Mouse (Mus musculus): ENCODE measurements at regions not wholly inside any gene's neighbourhood (a gene's known extent, or its start where the extent isn't known, plus 50 kb on each side); places are given as distances from the start of the nearest gene placed in this dataset.
"Not testable (repeated sequence)": the region's sequence is repeated elsewhere in the genome, so short reads cannot be mapped to it uniquely, and the experiment has no call there.

GRCm38 (mm10) chr4:23234960-23235359, 746.8 kb upstream of the Pou3f2 start:
- H3K36me3 ChIP-seq (ENCODE audit: control insufficient read depth, insufficient read depth): no peaks in the 10 kb centered on the region
- H3K4me2 ChIP-seq (replicated peaks; ENCODE audit: low read depth): no peak overlapping the region
- TF ChIP-seq CTCF (IDR thresholded peaks at IDR 0.05; ENCODE audit: low read depth): no peak
- no peak overlapping the region for H3K27ac ChIP-seq (ENCODE audit: low read depth, low read length)
- H3K9ac ChIP-seq (ENCODE audit: low read depth, low read length): no peak overlapping the region
- no peak for ATAC-seq
- no peaks in the 10 kb centered on the region for H3K9me3 ChIP-seq (ENCODE audit: control insufficient read depth)
- WGBS: 51% methylated on average over 1 of the region's 1 CpGs
- H3K4me3 ChIP-seq (ENCODE audit: low read depth, low read length): no peak overlapping the region
- no peaks in the 10 kb centered on the region for H3K4me1 ChIP-seq (replicated peaks; ENCODE audit: control insufficient read depth, insufficient read depth, low read length)
- H3K27me3 ChIP-seq (replicated peaks; ENCODE audit: control insufficient read depth, insufficient read depth, low read length): no peaks in the 10 kb centered on the region

- H3K36me3 ChIP-seq (ENCODE audit: control insufficient read depth, insufficient read depth); ATAC-seq; H3K27me3 ChIP-seq (replicated peaks; ENCODE audit: control insufficient read depth, insufficient read depth, low read length); H3K4me2 ChIP-seq (replicated peaks; ENCODE audit: low read depth); H3K4me1 ChIP-seq (replicated peaks; ENCODE audit: control insufficient read depth, insufficient read depth, low read length); H3K9ac ChIP-seq (ENCODE audit: low read depth, low read length); H3K27ac ChIP-seq (ENCODE audit: low read depth, low read length); H3K4me3 ChIP-seq (ENCODE audit: low read depth, low read length); H3K9me3 ChIP-seq (ENCODE audit: control insufficient read depth): not testable (repeated sequence)
- WGBS: 73% methylated on average over 1 of the region's 1 CpGs
These were observed 706.6 kb upstream of the Pou3f2 start for GRCm38 (mm10) chr4:23194756-23195155.

- H3K27me3 ChIP-seq (replicated peaks; ENCODE audit: control insufficient read depth, insufficient read depth, low read length): no peaks in the 10 kb centered on the region
- H3K36me3 ChIP-seq (ENCODE audit: control insufficient read depth, insufficient read depth): no peaks in the 10 kb centered on the region
- no peak overlapping the region for H3K4me2 ChIP-seq (replicated peaks; ENCODE audit: low read depth)
- H3K27ac ChIP-seq (ENCODE audit: low read depth, low read length): no peak overlapping the region
- no peak overlapping the region for H3K4me3 ChIP-seq (ENCODE audit: low read depth, low read length)
- H3K4me1 ChIP-seq (replicated peaks; ENCODE audit: control insufficient read depth, insufficient read depth, low read length): no peaks in the 10 kb centered on the region
- no peak overlapping the region for H3K9ac ChIP-seq (ENCODE audit: low read depth, low read length)
- TF ChIP-seq CTCF (IDR thresholded peaks at IDR 0.05; ENCODE audit: low read depth): no peak
- H3K9me3 ChIP-seq (ENCODE audit: control insufficient read depth): no peaks in the 10 kb centered on the region; the same call in 1 of the 2 replicates
- no peak for ATAC-seq
- WGBS: 64% methylated on average over 6 of the region's 6 CpGs
These were observed 705.4 kb upstream of the Pou3f2 start for GRCm38 (mm10) chr4:23193384-23194135.

GRCm38 (mm10) chr4:23173811-23174210, 685.6 kb upstream of the Pou3f2 start:
- no peak for ATAC-seq
- TF ChIP-seq CTCF (IDR thresholded peaks at IDR 0.05; ENCODE audit: low read depth): no peak
- H3K36me3 ChIP-seq (ENCODE audit: control insufficient read depth, insufficient read depth): no peaks in the 10 kb centered on the region
- H3K9me3 ChIP-seq (ENCODE audit: control insufficient read depth): no peaks in the 10 kb centered on the region
- H3K4me1 ChIP-seq (replicated peaks; ENCODE audit: control insufficient read depth, insufficient read depth, low read length): no peaks in the 10 kb centered on the region
- no peak overlapping the region for H3K4me2 ChIP-seq (replicated peaks; ENCODE audit: low read depth)
- H3K27me3 ChIP-seq (replicated peaks; ENCODE audit: control insufficient read depth, insufficient read depth, low read length): no peaks in the 10 kb centered on the region
- 82% methylated on average over 1 of the region's 1 CpGs for WGBS
- no peak overlapping the region for H3K27ac ChIP-seq (ENCODE audit: low read depth, low read length)
- H3K4me3 ChIP-seq (ENCODE audit: low read depth, low read length): no peak overlapping the region
- H3K9ac ChIP-seq (ENCODE audit: low read depth, low read length): no peak overlapping the region

- TF ChIP-seq CTCF (IDR thresholded peaks at IDR 0.05; ENCODE audit: low read depth): no peak
- Histone ChIP-seq H3K27me3 (replicated peaks; ENCODE audit: control insufficient read depth, insufficient read depth, low read length) (no peaks in the 10 kb centered on the region), H3K27ac (ENCODE audit: low read depth, low read length) (no peak overlapping the region), H3K4me1 (replicated peaks; ENCODE audit: control insufficient read depth, insufficient read depth, low read length) (no peaks in the 10 kb centered on the region), H3K36me3 (ENCODE audit: control insufficient read depth, insufficient read depth) (no peaks in the 10 kb centered on the region), H3K4me3 (ENCODE audit: low read depth, low read length) (no peak overlapping the region), H3K9me3 (ENCODE audit: control insufficient read depth) (no peaks in the 10 kb centered on the region), H3K9ac (ENCODE audit: low read depth, low read length) (no peak overlapping the region), H3K4me2 (replicated peaks; ENCODE audit: low read depth) (no peak overlapping the region)
- 79% methylated on average over 4 of the region's 4 CpGs for WGBS
- ATAC-seq: no peak
These were observed 685.2 kb upstream of the Pou3f2 start for GRCm38 (mm10) chr4:23173330-23173729.

GRCm38 (mm10) chr4:23148097-23148849, 660.1 kb upstream of the Pou3f2 start:
- whole genome bisulfite sequencing: 89% methylated on average over 3 of the region's 3 CpGs
- no peak for ATAC-seq

More at GRCm38 (mm10) chr4:23148097-23148849, 660.1 kb upstream of the Pou3f2 start:
- H3K27ac ChIP-seq (ENCODE audit: low read depth, low read length): no peak overlapping the region
- H3K9ac ChIP-seq (ENCODE audit: low read depth, low read length): no peak overlapping the region
- H3K9me3 ChIP-seq (ENCODE audit: control insufficient read depth): no peaks in the 10 kb centered on the region
- no peaks in the 10 kb centered on the region for H3K36me3 ChIP-seq (ENCODE audit: control insufficient read depth, insufficient read depth)
- H3K4me2 ChIP-seq (replicated peaks; ENCODE audit: low read depth): no peak overlapping the region
- H3K4me3 ChIP-seq (ENCODE audit: low read depth, low read length): no peak overlapping the region
- no peaks in the 10 kb centered on the region for H3K27me3 ChIP-seq (replicated peaks; ENCODE audit: control insufficient read depth, insufficient read depth, low read length)
- no peak for TF ChIP-seq CTCF (IDR thresholded peaks at IDR 0.05; ENCODE audit: low read depth)
- H3K4me1 ChIP-seq (replicated peaks; ENCODE audit: control insufficient read depth, insufficient read depth, low read length): no peaks in the 10 kb centered on the region

Data from intestine, postnatal 0 days (tissue).